Mouse (Mus musculus): Measurements from ENCODE around the gene Dpf3. TPM values are rescaled to one million over a fixed set of nuclear protein-coding genes. Genes with fewer than 3 reads are reported as not detected.

The Dpf3 gene
- total RNA-seq, 1 experiment from 2014 or later = 5.2 TPM

DNA sequence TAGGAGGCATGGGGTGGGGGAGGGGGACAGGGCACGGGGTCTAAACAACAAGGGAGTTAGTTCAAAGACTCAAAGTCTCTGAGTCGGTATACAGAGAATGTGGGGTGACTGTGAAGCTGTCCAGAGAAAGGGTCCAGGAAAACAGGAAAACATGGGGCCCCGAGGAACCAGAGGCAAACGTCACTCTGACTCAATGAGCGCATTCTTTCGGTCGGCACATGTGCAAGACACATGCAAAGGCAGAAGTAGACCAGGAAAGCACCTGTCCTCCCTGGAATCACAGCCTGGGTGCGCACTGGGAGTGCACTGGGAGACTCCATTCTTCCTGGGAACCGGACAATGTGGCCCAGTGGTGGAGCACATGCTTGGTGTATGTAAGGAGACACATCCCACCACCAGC lies 59.5 kb downstream of the Dpf3 start:
- ATAC-seq (replicated peaks; ENCODE audit: insufficient number of reproducible peaks, low FRiP score, low TSS enrichment, poor library complexity, severe bottlenecking) = no peak

DNA sequence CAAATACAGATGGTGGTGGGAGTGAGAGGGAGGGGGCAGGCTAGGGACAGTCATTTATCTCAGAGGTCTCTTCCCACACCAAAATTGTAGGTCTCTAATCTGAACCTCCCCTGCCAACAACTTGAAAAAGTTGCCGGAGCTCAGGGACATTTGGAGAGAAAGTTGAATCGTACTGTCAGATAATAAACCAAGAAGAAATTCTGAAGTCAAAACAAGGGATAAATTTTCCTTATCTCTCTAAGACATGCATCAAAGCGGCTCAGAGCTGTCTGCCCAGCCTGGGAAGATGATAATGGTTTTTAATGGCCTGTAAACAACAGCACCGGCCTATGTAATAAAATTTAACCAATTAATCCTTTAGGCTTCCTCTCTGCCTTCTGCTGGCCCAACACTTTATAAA lies 59.9 kb downstream of the Dpf3 start:
- no peak for ATAC-seq (replicated peaks; ENCODE audit: insufficient number of reproducible peaks, low FRiP score, low TSS enrichment, poor library complexity, severe bottlenecking)

DNA sequence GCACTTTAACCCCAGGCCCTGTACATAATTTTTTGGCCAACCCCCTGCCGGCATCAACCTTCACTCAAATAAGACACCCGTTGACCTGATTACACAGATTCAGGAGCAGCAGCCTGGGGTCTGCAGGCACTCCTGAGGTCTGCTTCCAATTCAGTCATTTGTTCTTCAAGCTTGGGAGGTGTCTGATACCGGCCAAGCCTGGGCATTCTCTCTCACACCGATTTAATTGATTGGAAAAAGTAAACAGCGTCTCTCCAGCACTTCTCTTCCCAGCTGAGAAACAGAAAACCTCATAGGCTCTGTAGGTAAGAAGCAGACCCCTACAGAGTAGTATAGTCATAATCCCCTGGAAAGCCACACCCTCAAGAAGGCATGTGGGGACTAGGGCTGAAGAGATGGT lies 61.2 kb downstream of the Dpf3 start:
- no peak for ATAC-seq (replicated peaks; ENCODE audit: insufficient number of reproducible peaks, low FRiP score, low TSS enrichment, poor library complexity, severe bottlenecking)

DNA sequence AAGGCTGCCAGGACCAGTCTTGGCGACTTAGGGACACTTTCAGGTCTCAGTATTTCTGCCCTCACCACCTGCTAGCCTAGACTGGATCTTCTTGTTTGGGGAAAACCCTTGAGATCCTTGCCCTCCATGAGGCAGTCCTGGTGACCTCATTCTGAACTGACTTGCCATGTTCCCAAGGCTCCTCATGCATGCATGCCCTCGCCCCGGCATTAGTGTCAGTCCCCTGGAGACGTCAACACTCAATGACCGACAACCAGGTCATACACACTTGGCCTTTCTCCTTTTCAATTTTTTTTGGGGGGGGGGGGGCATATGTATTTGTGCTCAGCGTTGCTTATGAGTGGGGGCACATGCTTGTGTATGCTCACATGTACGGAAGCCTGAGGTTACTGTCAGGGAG lies 61.8 kb downstream of the Dpf3 start:
- no peak for ATAC-seq (replicated peaks; ENCODE audit: insufficient number of reproducible peaks, low FRiP score, low TSS enrichment, poor library complexity, severe bottlenecking)

DNA sequence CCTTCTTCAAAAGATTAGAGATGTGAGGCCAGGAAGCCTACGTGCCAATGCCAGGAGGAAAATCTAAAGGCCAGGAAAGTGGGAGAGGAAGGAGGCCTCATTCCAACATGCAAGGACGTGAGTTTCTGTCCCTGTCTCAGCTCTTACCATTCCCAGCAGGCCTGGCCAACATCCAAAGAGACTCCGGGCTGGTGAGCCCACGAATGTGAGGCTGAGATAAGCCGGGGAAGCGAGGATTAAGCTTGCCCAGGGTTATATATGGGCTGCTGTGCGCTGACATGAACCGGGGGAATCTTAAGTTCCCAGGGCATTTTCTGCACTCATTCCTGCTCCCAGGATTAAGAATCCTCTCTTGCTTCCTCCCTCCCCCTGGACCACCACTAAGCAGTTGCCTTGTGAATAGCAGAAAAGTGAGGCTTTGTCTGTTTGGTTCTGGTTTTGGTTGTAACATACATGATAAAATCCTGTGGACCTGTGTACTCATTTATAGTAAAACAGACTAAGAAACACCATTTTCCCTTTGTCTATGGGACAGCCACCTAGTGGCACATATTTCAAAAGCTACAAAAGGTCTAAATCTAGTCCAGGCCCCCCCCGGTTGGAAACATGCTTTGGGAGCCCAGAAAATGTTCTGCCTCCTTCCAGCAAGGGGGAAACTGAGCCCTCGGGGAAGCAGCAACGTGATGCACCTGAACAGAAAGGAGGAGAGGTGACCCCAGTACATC lies 62.6 kb downstream of the Dpf3 start:
- ATAC-seq (replicated peaks; ENCODE audit: insufficient number of reproducible peaks, low FRiP score, low TSS enrichment, poor library complexity, severe bottlenecking) = no peak

DNA sequence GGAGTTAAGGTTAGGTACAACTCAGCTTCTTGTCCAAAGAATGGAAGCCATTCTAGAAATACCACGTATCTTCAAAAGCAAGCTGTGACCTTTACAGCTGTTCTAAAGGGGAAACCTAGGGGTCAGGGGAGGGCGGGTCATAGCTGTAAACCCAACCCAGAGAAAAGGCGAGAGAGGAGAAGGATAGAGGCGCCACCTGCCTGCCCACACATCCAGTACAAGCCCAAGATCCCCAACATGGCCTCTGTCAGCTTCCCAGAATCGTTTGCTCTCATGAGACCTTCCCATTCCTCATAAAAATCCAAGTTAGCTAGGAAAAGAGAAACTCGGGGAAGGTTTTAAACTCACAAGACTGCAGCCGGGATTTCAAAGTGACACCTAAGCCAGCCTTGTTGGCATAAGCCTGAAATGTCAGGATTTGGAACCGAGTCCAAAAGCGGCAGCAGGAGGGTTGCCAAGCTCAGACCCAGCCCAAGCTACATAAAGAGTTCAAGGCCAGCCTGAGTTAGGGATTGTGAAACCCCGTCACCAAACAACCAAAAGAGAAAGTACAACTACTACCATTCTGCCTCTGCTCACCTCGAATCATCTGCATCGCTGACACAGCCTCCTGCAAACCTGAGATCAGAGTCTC lies 63.3 kb downstream of the Dpf3 start:
- ATAC-seq (replicated peaks; ENCODE audit: insufficient number of reproducible peaks, low FRiP score, low TSS enrichment, poor library complexity, severe bottlenecking) = no peak

DNA sequence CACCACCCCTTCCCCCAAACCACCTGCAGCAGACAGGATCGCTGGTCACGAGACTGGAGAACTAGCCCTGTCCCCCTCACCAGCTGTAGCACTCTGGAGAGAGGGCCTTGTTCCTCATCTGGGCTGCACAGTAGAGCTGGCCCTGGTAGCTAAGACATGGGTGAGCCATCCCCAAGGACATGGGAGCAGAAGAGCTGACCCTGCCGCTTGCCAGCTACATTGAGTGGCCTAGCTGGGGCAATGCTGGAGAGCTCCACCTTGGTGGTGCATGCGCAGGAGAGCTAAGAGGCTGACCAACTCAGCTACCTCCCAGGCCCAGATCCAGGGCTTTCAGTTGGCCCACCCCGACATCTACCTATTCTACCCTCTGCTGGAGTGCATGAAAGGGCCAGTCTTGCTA lies 67.2 kb downstream of the Dpf3 start:
- no peak for ATAC-seq (replicated peaks; ENCODE audit: insufficient number of reproducible peaks, low FRiP score, low TSS enrichment, poor library complexity, severe bottlenecking)

DNA sequence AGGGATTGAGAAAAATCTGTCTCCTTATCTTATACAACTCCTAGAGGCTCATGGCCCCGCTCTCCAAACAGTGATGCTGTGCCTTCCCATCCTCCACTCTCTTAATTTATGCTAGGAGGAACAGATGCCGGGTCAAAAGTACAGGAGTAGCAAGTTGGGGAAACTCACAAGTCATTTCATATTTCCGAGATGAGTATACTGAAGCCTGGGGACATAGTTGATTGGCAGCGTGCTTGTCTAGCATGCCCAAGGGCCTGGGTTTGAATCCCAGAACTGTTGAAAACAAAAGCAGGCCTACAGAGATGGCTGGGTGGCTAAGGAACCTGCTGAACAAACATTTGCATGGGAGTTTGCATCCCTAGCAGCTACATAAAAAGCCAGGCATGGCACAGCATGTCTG lies 72.3 kb downstream of the Dpf3 start:
- ATAC-seq (replicated peaks; ENCODE audit: insufficient number of reproducible peaks, low FRiP score, low TSS enrichment, poor library complexity, severe bottlenecking) = no peak

DNA sequence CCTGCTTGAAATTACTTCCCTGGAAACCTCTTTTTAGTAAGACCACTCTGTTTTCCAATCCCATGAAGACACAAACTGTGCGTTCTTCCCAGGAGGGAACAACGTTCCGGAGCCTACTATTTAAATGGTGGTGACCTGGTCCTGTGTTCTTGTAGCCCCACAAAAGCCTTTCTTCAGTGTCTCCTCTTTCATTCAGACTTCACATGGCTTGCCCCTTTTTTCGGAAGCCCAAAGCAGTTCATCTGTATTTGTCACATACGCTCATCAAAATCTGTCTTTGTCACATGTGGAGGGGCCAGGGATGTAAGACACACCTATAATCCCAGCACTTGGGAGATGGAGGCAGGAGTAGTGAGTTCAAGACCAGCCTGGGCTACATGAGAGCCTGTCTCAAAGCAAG lies 73.8 kb downstream of the Dpf3 start:
- no peak for ATAC-seq (replicated peaks; ENCODE audit: insufficient number of reproducible peaks, low FRiP score, low TSS enrichment, poor library complexity, severe bottlenecking)

DNA sequence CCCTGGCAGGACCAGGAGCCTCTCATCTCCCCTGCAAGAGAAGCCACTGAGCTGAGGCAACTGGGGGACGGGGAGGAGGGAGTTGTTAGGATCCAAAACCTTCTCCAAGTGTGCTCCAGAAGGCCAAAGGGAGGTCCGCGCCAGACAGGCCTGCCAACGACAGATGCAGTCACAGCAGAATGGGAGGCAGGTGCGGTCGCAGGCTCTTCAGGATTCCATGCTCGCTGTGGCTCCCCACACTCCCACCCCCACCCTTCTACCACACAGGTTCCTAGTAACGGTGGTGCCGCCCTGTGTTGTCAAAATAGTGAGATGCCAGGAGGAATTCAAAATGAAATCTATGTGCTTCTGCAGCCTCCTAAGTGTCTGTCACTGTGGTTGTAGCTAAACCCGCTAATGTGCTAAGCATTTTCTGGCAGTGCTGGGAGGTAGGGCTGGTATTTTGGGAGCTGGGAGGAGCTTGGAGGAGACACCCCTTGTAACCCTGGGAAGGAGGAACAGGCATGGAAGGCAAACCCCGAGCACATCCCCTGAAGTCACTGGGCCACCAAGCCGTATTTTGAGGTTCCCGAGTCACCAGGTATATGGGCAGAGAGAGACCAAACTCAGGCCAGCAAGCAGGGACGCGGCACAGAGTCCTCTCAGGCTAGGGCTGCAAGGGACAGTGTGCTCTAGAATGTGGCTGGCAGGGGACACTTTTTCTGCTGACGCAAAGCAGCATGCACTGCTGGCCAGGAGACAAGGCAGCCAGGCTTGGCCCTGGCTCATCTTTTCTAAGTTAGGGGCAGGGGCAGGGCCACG lies 75.6 kb downstream of the Dpf3 start:
- ATAC-seq (replicated peaks; ENCODE audit: insufficient number of reproducible peaks, low FRiP score, low TSS enrichment, poor library complexity, severe bottlenecking) = no peak

DNA sequence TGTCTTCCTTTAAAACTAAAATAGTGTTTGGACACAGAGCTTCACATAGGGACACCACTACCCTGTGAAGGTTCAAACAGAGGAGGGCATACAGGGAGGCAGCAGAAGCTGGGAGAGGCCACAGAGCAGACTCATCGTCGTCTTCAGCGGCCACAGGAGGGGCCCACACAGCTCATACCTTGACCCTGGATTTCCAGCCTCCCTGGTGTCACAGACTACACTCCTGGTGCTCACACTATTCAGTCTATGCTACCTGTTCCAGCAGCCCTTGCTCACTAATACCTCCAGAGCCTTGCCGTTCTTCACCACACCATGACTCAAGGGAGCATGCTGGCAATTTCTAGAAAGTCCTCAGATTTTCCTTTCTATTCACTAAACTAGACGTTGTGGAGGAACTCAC lies 76.5 kb downstream of the Dpf3 start:
- ATAC-seq (replicated peaks; ENCODE audit: insufficient number of reproducible peaks, low FRiP score, low TSS enrichment, poor library complexity, severe bottlenecking) = no peak

DNA sequence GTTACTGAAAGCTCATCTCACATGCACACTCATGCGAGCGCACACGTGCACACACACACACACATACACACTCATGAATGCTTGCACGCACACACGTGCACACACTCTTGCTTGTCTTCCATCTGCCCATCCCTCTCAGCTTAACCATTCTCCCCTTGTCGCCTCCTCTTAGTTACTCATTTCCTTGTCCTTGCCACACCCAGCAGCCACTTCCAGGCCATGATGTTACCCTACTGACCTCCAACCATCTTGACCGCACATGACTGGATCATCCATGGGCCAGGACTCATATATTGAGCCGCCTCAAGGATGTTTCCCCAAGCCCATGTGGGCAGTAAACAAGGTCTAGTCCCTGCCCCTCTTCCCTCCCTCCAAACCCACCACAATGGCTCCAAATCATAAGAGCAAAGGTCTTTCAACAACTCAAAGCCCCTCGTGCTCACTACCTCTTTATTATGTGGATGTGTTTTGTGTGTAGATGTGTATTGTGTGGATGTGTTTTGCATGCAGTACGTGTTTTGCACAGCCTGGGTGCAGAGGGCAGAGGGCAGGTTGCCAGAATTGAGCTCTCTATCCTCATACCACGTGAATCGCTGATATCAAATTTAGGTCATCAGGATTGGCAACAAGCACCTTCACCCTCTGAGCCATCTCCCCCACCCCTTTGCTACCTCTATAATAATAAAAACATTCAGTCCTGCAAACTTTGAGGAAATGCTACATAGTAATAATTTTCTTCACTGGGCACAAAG lies 82.0 kb downstream of the Dpf3 start:
- ATAC-seq (replicated peaks; ENCODE audit: insufficient number of reproducible peaks, low FRiP score, low TSS enrichment, poor library complexity, severe bottlenecking) = no peak

DNA sequence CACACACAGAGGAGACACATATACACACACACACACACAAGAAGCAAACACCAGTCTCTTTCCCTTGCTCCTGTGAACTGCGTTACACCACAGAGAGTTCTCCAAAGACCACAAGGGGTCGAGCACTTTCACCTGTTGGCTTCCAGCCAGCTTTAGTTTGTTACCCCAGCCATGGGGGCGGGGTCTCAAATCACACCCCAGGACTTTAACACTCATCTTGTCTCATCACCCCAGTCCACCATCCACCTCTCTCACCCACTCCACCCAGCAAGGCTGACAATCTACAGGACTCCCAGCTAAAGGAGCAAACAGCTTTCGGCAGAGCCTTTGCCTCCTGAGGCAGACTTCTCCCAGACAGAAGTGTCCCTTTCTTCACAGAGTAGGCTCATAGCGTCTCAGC lies 85.2 kb downstream of the Dpf3 start:
- no peak for ATAC-seq (replicated peaks; ENCODE audit: insufficient number of reproducible peaks, low FRiP score, low TSS enrichment, poor library complexity, severe bottlenecking)

DNA sequence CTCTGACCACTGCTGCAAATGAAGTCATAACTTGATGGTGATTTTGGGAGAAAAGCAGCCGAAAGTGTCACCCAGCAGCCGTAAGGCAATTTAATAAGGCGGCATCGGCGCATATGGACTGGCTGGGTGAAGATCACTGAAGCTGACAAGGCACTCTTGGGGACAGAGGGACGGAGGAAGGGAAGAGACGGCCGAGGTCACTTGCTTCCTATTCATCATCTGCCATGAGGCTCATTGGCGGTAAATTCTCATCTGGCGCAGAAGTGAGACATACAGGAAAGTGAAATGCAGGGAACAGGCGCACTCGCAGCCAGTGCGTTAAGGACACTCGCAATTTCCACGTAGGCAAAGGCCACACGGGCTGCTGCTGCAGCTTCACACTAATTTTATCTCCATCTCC lies 95.5 kb downstream of the Dpf3 start:
- ATAC-seq (replicated peaks; ENCODE audit: insufficient number of reproducible peaks, low FRiP score, low TSS enrichment, poor library complexity, severe bottlenecking) = no peak

DNA sequence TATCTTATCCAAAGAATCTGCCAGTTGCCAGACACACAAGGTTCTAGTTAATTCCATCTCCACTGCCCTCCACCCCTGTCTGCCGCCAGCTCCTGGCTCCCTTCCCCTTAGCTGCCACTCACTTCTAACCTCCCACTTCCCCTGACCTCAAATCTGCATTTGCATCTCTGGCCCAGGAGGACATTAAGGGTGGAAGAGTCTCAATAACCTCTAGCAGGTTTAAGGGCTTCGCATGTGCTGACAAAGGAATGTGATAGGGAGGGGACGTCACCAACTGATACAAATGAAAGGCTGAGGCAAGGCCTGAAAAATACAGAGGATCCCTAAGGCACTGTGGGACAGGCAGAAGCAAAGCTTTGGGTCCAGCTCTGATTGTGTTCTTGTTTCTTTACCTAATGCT lies 100.0 kb downstream of the Dpf3 start:
- no peak for ATAC-seq (replicated peaks; ENCODE audit: insufficient number of reproducible peaks, low FRiP score, low TSS enrichment, poor library complexity, severe bottlenecking)

DNA sequence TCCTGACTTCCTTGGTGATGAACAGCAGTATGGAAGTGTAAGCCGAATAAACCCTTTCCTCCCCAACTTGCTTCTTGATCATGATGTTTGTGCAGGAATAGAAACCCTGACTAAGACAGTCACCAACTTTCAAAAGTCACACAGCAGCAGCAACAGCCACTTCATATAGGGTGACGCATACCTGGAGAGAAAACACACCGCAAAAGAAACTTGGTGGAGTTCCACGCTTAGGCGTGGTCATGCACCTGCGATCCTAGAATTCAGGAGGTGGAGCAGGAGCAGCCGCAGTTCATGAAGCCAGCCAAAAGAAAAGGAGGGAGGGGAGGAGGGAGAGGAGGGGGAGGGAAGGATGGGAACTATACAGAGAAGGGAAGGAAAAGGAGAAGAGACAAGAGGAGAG lies 106.4 kb downstream of the Dpf3 start:
- ATAC-seq (replicated peaks; ENCODE audit: insufficient number of reproducible peaks, low FRiP score, low TSS enrichment, poor library complexity, severe bottlenecking) = no peak

DNA sequence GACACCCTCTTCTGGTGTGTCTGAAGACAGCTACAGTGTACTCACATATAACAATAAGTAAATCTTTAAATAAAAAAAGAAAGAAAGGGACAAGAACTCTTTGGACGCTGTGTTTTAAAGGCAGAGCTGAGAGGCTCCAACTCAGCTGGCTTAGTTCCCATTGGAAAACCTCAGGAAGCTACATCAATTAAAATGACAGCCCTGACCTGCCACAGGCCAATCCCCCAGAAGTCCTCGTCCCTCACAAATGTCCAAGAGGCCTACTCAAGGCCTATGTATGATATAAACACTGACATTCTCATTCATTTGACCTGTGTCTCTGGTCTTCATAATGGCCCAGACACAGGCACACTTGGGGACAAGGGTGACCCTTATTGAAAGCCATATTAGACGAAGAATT lies 107.5 kb downstream of the Dpf3 start:
- ATAC-seq (replicated peaks; ENCODE audit: insufficient number of reproducible peaks, low FRiP score, low TSS enrichment, poor library complexity, severe bottlenecking) = no peak

DNA sequence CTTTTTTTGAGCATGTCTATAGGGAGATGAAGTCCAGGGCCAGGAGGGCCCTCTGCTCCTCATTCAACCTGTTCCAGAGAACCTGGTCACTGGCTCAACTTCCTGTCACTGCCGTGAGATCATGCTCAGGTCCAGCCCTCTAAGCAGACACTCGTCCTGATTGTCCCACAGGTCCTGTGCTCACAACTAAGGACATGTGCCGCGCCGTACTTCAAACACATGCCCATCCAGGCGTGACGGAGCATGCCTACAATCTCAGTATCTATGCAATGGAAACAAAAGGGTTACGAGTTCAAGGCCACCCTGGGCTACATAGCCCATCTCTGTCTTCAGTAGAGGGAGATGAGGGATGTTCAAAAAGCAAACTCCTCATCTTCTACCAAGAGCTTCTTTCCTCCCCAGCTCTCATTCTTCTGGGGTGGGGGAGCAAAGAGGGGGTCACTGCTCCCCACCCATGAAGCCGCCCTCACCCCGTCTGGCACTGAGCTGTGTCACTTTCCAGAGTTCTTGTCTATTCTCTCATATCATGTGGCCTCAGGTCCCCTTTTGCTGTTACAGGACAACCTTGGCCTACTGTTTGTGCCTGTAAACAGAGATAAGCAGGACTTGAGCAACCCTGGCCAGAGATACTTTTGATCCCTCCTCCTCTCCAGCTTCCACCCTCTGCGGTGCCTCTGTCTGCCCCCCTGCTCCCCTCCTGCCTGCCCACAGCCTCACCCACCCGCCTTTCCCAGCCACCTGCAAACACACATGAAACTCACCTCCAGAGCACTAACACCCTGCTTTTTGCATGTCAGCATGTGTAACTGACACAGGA lies 112.3 kb downstream of the Dpf3 start:
- no peak for ATAC-seq (replicated peaks; ENCODE audit: insufficient number of reproducible peaks, low FRiP score, low TSS enrichment, poor library complexity, severe bottlenecking)

DNA sequence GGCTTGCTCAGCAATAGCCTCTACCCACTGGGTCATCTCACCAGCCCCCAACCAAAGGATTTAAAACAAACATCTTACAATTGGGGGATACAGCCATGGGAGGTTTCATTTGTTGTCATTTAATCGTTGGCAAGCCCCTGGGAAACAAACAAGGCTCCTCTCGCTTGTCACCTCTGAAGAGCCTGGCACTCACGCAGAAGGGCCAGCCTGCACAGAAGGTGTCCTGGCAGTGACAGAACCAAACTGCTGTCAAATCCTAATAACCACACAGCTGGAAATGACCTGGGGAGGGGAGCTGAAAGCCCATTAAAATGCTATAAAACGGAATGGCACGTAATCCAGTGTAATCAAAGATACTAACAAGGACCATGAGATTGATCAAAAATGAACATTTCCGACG lies 114.4 kb downstream of the Dpf3 start:
- no peak for ATAC-seq (replicated peaks; ENCODE audit: insufficient number of reproducible peaks, low FRiP score, low TSS enrichment, poor library complexity, severe bottlenecking)
